Mouse (Mus musculus) bone marrow macrophage, adult 2 months (primary cell): Measurements from ENCODE around the gene Anxa4.

ENCODE experiments used
- CTCF ChIP-seq: IDR thresholded peaks from 2 replicates; pipeline ENCODE4 v1.5.1; 2012; ENCODE audit warnings: low read depth, mild to moderate bottlenecking, low read length, moderate library complexity
- POLR2A ChIP-seq: IDR thresholded peaks from 2 replicates; pipeline ENCODE4 v1.6.1; 2012; ENCODE audit warnings: mild to moderate bottlenecking, low read depth, low read length, borderline replicate concordance

GRCm38 (mm10) chr6:86786545-86786944, 6.8 kb downstream of the Anxa4 start:
- TF ChIP-seq POLR2A (no peak), CTCF (no peak)
